Mouse (Mus musculus) limb, embryonic 11.5 days (tissue): ENCODE measurements around the gene Selenoo. TPM values are rescaled to one million over a fixed set of nuclear protein-coding genes. Genes with fewer than 3 reads are reported as not detected.

Experiments used
- ATAC-seq: fragments of 200-750 bp; cut with Nextera tagmentation; 2 replicates; pipeline ENCODE4 v1.8.0; 2017; ENCODE audit warnings: low read depth; ENCODE audit not compliant: insufficient number of reproducible peaks, low FRiP score, low TSS enrichment
- DNase-seq: peaks from one replicate; pipeline ENCODE4 v3.0.0-alpha.2; 2015; ENCODE audit warnings: low spot score
- H3K27ac ChIP-seq: fragments of 300-500 bp; sonication (generic); replicated peaks from 2 replicates; pipeline ENCODE4 v1.5.1; 2014; ENCODE audit warnings: low read depth, mild to moderate bottlenecking, low read length
- H3K27me3 ChIP-seq: fragments of 300-500 bp; sonication (generic); 2 replicates; pipeline ENCODE4 v1.6.1; 2014; ENCODE audit warnings: mild to moderate bottlenecking, low read length, mixed read lengths; ENCODE audit not compliant: control insufficient read depth, insufficient read depth
- H3K36me3 ChIP-seq: fragments of 300-500 bp; sonication (generic); 2 replicates; pipeline ENCODE4 v1.6.1; 2014; ENCODE audit warnings: mild to moderate bottlenecking, low read length, moderate library complexity, mixed read lengths; ENCODE audit not compliant: control insufficient read depth, insufficient read depth
- H3K4me1 ChIP-seq: fragments of 300-500 bp; sonication (generic); 2 replicates; pipeline ENCODE4 v1.6.1; 2014; ENCODE audit warnings: low read length, mixed read lengths; ENCODE audit not compliant: control insufficient read depth, insufficient read depth
- H3K4me2 ChIP-seq: fragments of 300-500 bp; sonication (generic); 2 replicates; pipeline ENCODE4 v1.6.1; 2014; ENCODE audit warnings: low read depth, mild to moderate bottlenecking, moderate library complexity; ENCODE audit not compliant: severe bottlenecking
- H3K4me3 ChIP-seq: fragments of 300-500 bp; sonication (generic); 2 replicates; pipeline ENCODE4 v1.5.1; 2014; ENCODE audit warnings: low read depth, low read length
- H3K9ac ChIP-seq: fragments of 300-500 bp; sonication (generic); 2 replicates; pipeline ENCODE4 v1.6.1; 2014; ENCODE audit warnings: mild to moderate bottlenecking, low read length
- H3K9me3 ChIP-seq: fragments of 300-500 bp; sonication (generic); 2 replicates; pipeline ENCODE4 v1.6.1; 2016; ENCODE audit warnings: low read length; ENCODE audit not compliant: control insufficient read depth
- WGBS: fragments of 180-500 bp; shearing (Covaris S2); extraction: QIAGEN DNeasy Blood & Tissue Kit; methylation state at CpG from one replicate; pipeline ENCODE4 v1.1.7; 2014; 5-methylcytosine and 5-hydroxymethylcytosine counted together
- polyA plus RNA-seq: library from polyadenylated mRNA; unstranded; fragments of >200 nt; fragmentation: Nextera tagmentation; extraction: Ambion mirVana; gene quantifications from 2 replicates; pipeline ENCODE4 v1.2.1, GENCODE M21; 2014

The Selenoo gene
- polyA plus RNA-seq, 1 experiment from 2014 or later: 15.4 TPM

- no peak overlapping the region for H3K4me3 ChIP-seq
- ATAC-seq (no peak), DNase-seq (no peak)
- peaks cover 8% of the 10 kb centered on the region; the same call in 1 of the 2 replicates for H3K4me1 ChIP-seq
- H3K27ac ChIP-seq: no peak overlapping the region
- H3K36me3 ChIP-seq: no peaks in the 10 kb centered on the region; the same call in 1 of the 2 replicates
- no peak overlapping the region for H3K4me2 ChIP-seq
- WGBS: 79% methylated on average over 24 of the region's 24 CpGs
- H3K9ac ChIP-seq: no peak overlapping the region
- H3K27me3 ChIP-seq: peaks cover 36% of the 10 kb centered on the region
- no peaks in the 10 kb centered on the region for H3K9me3 ChIP-seq
Observed at GRCm38 (mm10) chr15:89070606-89071005, 18.3 kb upstream of the Selenoo start.

DNA sequence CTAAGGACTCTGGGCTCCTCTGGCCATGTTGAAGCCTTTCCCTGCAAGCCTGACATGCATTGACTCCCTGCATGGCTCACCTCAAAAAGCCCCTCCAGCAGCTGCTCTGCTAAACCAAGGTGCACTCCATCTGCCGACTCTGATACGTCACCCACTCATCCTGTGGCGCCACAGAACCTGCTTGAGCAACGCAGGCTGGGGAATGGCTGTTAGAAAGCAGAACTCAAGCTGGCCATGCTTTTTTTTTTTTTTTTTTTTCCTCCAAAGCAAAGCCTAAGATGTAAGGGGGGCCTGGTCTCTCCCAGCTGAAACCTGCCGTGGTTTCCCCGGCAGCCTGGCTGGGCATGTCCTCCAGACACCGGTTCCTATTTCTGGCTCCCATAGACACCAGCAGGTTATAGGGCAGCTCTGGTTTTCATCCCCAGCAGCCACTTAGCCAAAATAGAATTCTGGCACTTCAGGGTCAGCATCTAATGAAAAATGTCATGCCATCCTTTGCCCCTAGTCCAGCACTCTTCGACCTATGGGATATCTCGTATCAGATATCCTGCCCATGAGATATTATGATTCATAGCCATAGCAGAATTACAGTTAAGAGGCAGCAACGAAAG is 14.8 kb upstream of the Selenoo start:
- Histone ChIP-seq H3K9ac (no peak overlapping the region), H3K9me3 (no peaks in the 10 kb centered on the region), H3K36me3 (no peaks in the 10 kb centered on the region), H3K4me1 (peaks cover 25% of the 10 kb centered on the region), H3K27ac (no peak overlapping the region), H3K4me2 (no peak overlapping the region), H3K27me3 (0 out of 2 replicates have a peak, but pooled peaks cover 4% of the 10 kb centered on the region), H3K4me3 (no peak overlapping the region)
- ATAC-seq: no peak
- DNase-seq: no peak
- 53% methylated on average over 10 of the region's 10 CpGs for WGBS

GRCm38 (mm10) chr15:89074613-89075477 is 14.0 kb upstream of the Selenoo start, which contains the start of gene Trabd:
Gene Trabd, plus strand, starts transcription at chr15:89075124.
- DNase-seq (peak; percentile 41), ATAC-seq (no peak; the same call in 1 of the 2 replicates)
- Histone ChIP-seq H3K9ac (peak within 1 kb of the TSS; percentile 75), H3K27me3 (no peaks in the 10 kb centered on the region), H3K9me3 (no peaks in the 10 kb centered on the region), H3K36me3 (no peaks in the 10 kb centered on the region), H3K27ac (peak within 1 kb of the TSS; percentile 62), H3K4me2 (peak within 1 kb of the TSS; percentile 87), H3K4me1 (peaks cover 25% of the 10 kb centered on the region), H3K4me3 (peak within 1 kb of the TSS; percentile 62)
- WGBS: 32% methylated on average over 11 of the region's 11 CpGs

DNA sequence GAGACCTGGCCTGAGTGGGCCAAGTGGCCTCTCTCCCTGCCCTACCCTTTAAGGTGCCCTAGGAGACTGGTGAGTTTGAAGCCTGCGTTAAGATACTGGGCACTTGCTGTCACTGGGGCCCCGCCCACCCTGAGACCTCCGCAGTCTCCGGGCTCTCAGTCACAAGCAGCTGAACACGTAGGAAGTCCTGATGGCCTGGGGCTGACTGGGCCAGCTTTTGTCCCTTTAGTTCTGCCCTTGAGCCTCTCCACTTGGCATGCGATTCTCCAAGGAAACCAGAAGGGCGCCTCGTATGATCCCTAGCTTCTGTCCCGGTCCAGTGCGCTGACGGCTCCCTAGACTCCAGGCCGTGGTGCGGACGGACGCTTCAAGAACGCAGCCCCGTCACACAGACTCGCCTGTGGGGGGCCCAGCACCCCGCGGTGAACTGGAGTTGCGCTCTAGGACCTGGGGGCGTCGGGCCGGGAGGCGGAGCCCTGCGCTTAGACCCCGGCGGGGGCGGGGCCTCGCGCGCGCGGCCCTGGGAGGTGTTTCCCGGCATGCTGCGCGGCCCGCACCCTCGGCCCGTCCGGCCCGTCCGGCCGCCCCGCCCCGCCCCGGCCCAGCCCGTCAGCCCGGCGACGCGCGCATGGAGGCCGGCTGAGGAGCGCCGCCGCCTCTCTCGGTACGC is 13.3 kb upstream of the Selenoo start:
- Histone ChIP-seq H3K9me3 (no peaks in the 10 kb centered on the region), H3K9ac (peak overlapping the region; percentile 75), H3K36me3 (no peaks in the 10 kb centered on the region), H3K27ac (peak overlapping the region; percentile 62), H3K4me1 (peaks cover 25% of the 10 kb centered on the region), H3K4me3 (peak overlapping the region; percentile 62), H3K27me3 (no peaks in the 10 kb centered on the region), H3K4me2 (peak overlapping the region; percentile 87)
- ATAC-seq: peak; percentile 90
- DNase-seq: peak; percentile 91
- WGBS: under 1% methylated on average over 46 of the region's 59 CpGs

GRCm38 (mm10) chr15:89076156-89076731 is 12.6 kb upstream of the Selenoo start:
- H3K27me3 ChIP-seq: no peaks in the 10 kb centered on the region
- H3K9ac ChIP-seq: peak overlapping the region; percentile 75
- no peaks in the 10 kb centered on the region for H3K9me3 ChIP-seq
- peak overlapping the region; percentile 87 for H3K4me2 ChIP-seq
- H3K4me3 ChIP-seq: peak overlapping the region; percentile 62
- peaks cover 25% of the 10 kb centered on the region for H3K4me1 ChIP-seq
- under 1% methylated on average over 33 of the region's 39 CpGs for WGBS
- H3K36me3 ChIP-seq: no peaks in the 10 kb centered on the region
- DNase-seq: peak; percentile 63
- H3K27ac ChIP-seq: 0 out of 2 replicates have a peak overlapping the region, but pooled peaks have one; percentile 0
- no peak for ATAC-seq

- DNase-seq: no peak
- Histone ChIP-seq H3K27me3 (no peaks in the 10 kb centered on the region), H3K4me1 (peaks cover 25% of the 10 kb centered on the region), H3K9ac (peak overlapping the region; percentile 27; the same call in 1 of the 2 replicates), H3K27ac (peak overlapping the region; percentile 33; the same call in 1 of the 2 replicates), H3K9me3 (no peaks in the 10 kb centered on the region), H3K36me3 (peaks cover 3% of the 10 kb centered on the region; the same call in 1 of the 2 replicates), H3K4me2 (peak overlapping the region; percentile 22; the same call in 1 of the 2 replicates), H3K4me3 (no peak overlapping the region)
- WGBS: 44% methylated on average over 9 of the region's 9 CpGs
- ATAC-seq: no peak
Observed at GRCm38 (mm10) chr15:89078208-89078836, 10.6 kb upstream of the Selenoo start.

- 96% methylated on average over 1 of the region's 1 CpGs for WGBS
- ATAC-seq: no peak
- Histone ChIP-seq H3K9ac (no peak overlapping the region), H3K4me1 (0 out of 2 replicates have a peak, but pooled peaks cover 5% of the 10 kb centered on the region), H3K4me3 (no peak overlapping the region), H3K9me3 (no peaks in the 10 kb centered on the region), H3K4me2 (no peak overlapping the region), H3K27me3 (no peaks in the 10 kb centered on the region), H3K27ac (no peak overlapping the region), H3K36me3 (peaks cover 7% of the 10 kb centered on the region)
- DNase-seq: no peak
Observed at GRCm38 (mm10) chr15:89083906-89084305, 5.0 kb upstream of the Selenoo start.
